Mouse (Mus musculus) CH12.LX (cell line): Measurements from ENCODE around the gene Arl14.

Experiments
- CHD1 ChIP-seq: IDR thresholded peaks from 2 replicates; pipeline ENCODE4 v1.6.1; 2012; ENCODE audit warnings: low read depth, low read length, improper control_type of control experiment, inconsistent platforms
- MXI1 ChIP-seq: IDR thresholded peaks from 2 replicates; pipeline ENCODE4 v1.6.1; 2011; ENCODE audit warnings: mild to moderate bottlenecking, low read depth, low read length, improper control_type of control experiment
- POLR2A ChIP-seq: IDR thresholded peaks from 2 replicates; pipeline ENCODE4 v1.6.1; 2011; ENCODE audit warnings: low read depth, mild to moderate bottlenecking, improper control_type of control experiment, low read length
- POLR2AphosphoS2 ChIP-seq: IDR thresholded peaks from 2 replicates; pipeline ENCODE4 v1.6.1; 2011; ENCODE audit warnings: low read depth, low read length, improper control_type of control experiment
- TBP ChIP-seq: conservative IDR thresholded peaks from 2 replicates; pipeline ENCODE4 v1.6.1; 2011; ENCODE audit warnings: low read depth, low read length, improper control_type of control experiment

GRCm38 (mm10) chr3:69175229-69175628, 47.0 kb upstream of the Arl14 start:
- TF ChIP-seq CHD1 (no peak), POLR2AphosphoS2 (no peak), POLR2A (no peak), MXI1 (no peak), TBP (no peak)
